Comparison of ENCODE assay signal across 7 mouse cellular contexts in the genomic region with DNA sequence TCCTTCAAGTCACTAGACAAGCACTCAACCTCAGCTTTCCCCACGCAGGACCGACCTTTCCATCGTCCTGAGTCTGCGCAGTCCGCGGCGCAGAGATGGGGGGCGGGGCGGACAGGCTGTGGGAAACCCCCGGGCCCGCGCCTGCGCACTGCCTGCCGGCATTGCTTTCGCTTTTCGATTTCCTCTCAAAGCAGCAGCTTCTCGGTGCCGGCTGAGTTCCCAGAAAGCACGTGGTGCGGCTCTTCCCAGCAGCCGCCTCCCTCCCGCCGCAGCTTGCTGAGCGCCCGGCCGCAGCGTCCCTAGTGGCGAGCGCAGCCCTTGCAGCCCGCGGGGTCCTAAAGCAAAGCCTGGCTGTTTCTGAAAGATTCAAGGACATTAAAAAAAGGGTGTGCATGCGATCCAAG. TPM values are rescaled to one million over a fixed set of nuclear protein-coding genes. Genes with fewer than 3 reads are reported as not detected.
DNase-seq lines count a peak whose midpoint lies in the region; ATAC-seq lines count a peak whose summit lies in the region.

No protein-coding gene starts in this region.

- H3K9ac ChIP-seq in midbrain, embryonic 13.5 days (replicated peaks): peak overlapping the region; percentile 60

- under 1% methylated on average over 32 of the region's 32 CpGs for WGBS in embryonic facial prominence, embryonic 10.5 days
- under 1% methylated on average over 32 of the region's 32 CpGs for WGBS in limb, embryonic 10.5 days
- under 1% methylated on average over 32 of the region's 32 CpGs for WGBS in midbrain, embryonic 13.5 days

- no peaks in the 10 kb centered on the region for H3K9me3 ChIP-seq in embryonic facial prominence, embryonic 10.5 days
- H3K9me3 ChIP-seq in limb, embryonic 10.5 days (replicated peaks): no peaks in the 10 kb centered on the region
- no peaks in the 10 kb centered on the region for H3K9me3 ChIP-seq in midbrain, embryonic 13.5 days

- no peaks in the 10 kb centered on the region; the same call in 1 of the 2 replicates for H3K27me3 ChIP-seq in embryonic facial prominence, embryonic 10.5 days (replicated peaks; ENCODE audit: low read depth, poor library complexity, severe bottlenecking)
- H3K27me3 ChIP-seq in limb, embryonic 10.5 days (ENCODE audit: low read depth, poor library complexity, severe bottlenecking): no peaks in the 10 kb centered on the region
- 0 out of 2 replicates have a peak, but pooled peaks cover 2% of the 10 kb centered on the region for H3K27me3 ChIP-seq in midbrain, embryonic 13.5 days

- H3K4me1 ChIP-seq in embryonic facial prominence, embryonic 10.5 days: peaks cover 9% of the 10 kb centered on the region
- peaks cover 9% of the 10 kb centered on the region for H3K4me1 ChIP-seq in limb, embryonic 10.5 days
- peaks cover 9% of the 10 kb centered on the region for H3K4me1 ChIP-seq in midbrain, embryonic 13.5 days (replicated peaks)

- DNase-seq in adrenal gland, postnatal 10 days: peak; percentile 99
- DNase-seq in embryonic facial prominence, embryonic 10.5 days (ENCODE audit: low spot score): peak; percentile 99
- peak; percentile 97 for DNase-seq in kidney, adult 11 months
- peak; percentile 99 for DNase-seq in limb, embryonic 10.5 days (ENCODE audit: low spot score)
- peak; percentile 99 for DNase-seq in spleen, adult 12 weeks (ENCODE audit: low spot score)

- ATAC-seq in granulocyte monocyte progenitor cell, adult 5-6 weeks (replicated peaks; ENCODE audit: poor library complexity, severe bottlenecking): peak; percentile 99
- peak; percentile 97 for ATAC-seq in midbrain, embryonic 13.5 days

- no peaks in the 10 kb centered on the region for H3K36me3 ChIP-seq in embryonic facial prominence, embryonic 10.5 days (replicated peaks)
- H3K36me3 ChIP-seq in limb, embryonic 10.5 days: no peaks in the 10 kb centered on the region
- no peaks in the 10 kb centered on the region for H3K36me3 ChIP-seq in midbrain, embryonic 13.5 days

- peak overlapping the region; percentile 85 for H3K27ac ChIP-seq in embryonic facial prominence, embryonic 10.5 days (replicated peaks)
- H3K27ac ChIP-seq in limb, embryonic 10.5 days: peak overlapping the region; percentile 90
- peak overlapping the region; percentile 82 for H3K27ac ChIP-seq in midbrain, embryonic 13.5 days

- peak overlapping the region; percentile 56 for H3K4me2 ChIP-seq in midbrain, embryonic 13.5 days (replicated peaks)

- peak overlapping the region; percentile 53 for H3K4me3 ChIP-seq in embryonic facial prominence, embryonic 10.5 days
- H3K4me3 ChIP-seq in limb, embryonic 10.5 days: peak overlapping the region; percentile 51
- H3K4me3 ChIP-seq in midbrain, embryonic 13.5 days (replicated peaks): peak overlapping the region; percentile 34

RNA-seq across cellular contexts. Expression of gene Stat1, which starts 5.6 kb away (rescaled TPM):
- 10 to 100 TPM; 42.6 to 52.4 TPM for total RNA-seq in adrenal gland, postnatal 10 days (2021)
- 10.9 and 11.5 TPM in 2 replicates for polyA plus RNA-seq in embryonic facial prominence, embryonic 10.5 days (2016; fragmentation: Nextera tagmentation; extraction: Ambion mirVana)
- 34.7 and 65.5 TPM in 2 replicates for total RNA-seq in granulocyte monocyte progenitor cell, adult 5-6 weeks (2014; fragmentation: Nextera tagmentation)
- 51.1 and 52.7 TPM in 2 replicates for total RNA-seq in granulocyte monocyte progenitor cell, adult 5-6 weeks (2017)
- 7.2 and 10.5 TPM in 2 replicates for polyA plus RNA-seq in limb, embryonic 10.5 days (2016; fragmentation: Nextera tagmentation; extraction: Ambion mirVana)
- 12.0 and 13.5 TPM in 2 replicates for polyA plus RNA-seq in midbrain, embryonic 13.5 days (2015; fragmentation: Nextera tagmentation; extraction: Ambion mirVana)

Comparison
In these comparisons a context has a peak if more than half of its experiments do, and no peak if none do; other contexts are left out.
1. Peak in every context shown above with its lines: DNase-seq, ATAC-seq, H3K4me3 ChIP-seq and H3K27ac ChIP-seq.